Mouse (Mus musculus) heart, embryonic 14.5 days (tissue): ENCODE results near the gene Ppp1r14d. TPM values are rescaled to one million over a fixed set of nuclear protein-coding genes. Genes with fewer than 3 reads are reported as not detected.

Experiments used
- ATAC-seq: fragments of 200-750 bp; cut with Nextera tagmentation; 2 replicates; pipeline ENCODE4 v1.8.0; 2017; ENCODE audit warnings: low read depth, moderate TSS enrichment; ENCODE audit not compliant: insufficient number of reproducible peaks, insufficient read depth, low FRiP score
- H3K27ac ChIP-seq, 2 experiments: fragments of 200-500 bp in 1 of 2; fragments of 300-500 bp in 1 of 2; sonication (generic) in 1 of 2; replicated peaks in 1 of 2; 2 replicates each; pipeline ENCODE4 v1.5.1; 2012 to 2014; ENCODE audit warnings: low read depth in 2 of 2, low read length in 2 of 2, control low read depth in 1 of 2, mild to moderate bottlenecking in 1 of 2, mixed read lengths in 1 of 2; ENCODE audit not compliant: control insufficient read depth in 1 of 2, insufficient read depth in 1 of 2
- H3K27me3 ChIP-seq: fragments of 300-500 bp; sonication (generic); 2 replicates; pipeline ENCODE4 v1.6.1; 2014; ENCODE audit warnings: mild to moderate bottlenecking, low read length, control low read depth; ENCODE audit not compliant: control insufficient read depth, insufficient read depth
- H3K36me3 ChIP-seq: fragments of 300-500 bp; sonication (generic); 2 replicates; pipeline ENCODE4 v1.6.1; 2014; ENCODE audit warnings: mild to moderate bottlenecking, control low read depth, low read length, mixed read lengths; ENCODE audit not compliant: control insufficient read depth, insufficient read depth
- H3K4me1 ChIP-seq, 2 experiments: fragments of 200-500 bp in 1 of 2; fragments of 300-500 bp in 1 of 2; sonication (generic) in 1 of 2; 2 replicates each; pipeline ENCODE4 v1.6.1; 2012 to 2014; ENCODE audit warnings: low read length in 2 of 2, control low read depth in 1 of 2, mixed read lengths in 1 of 2; ENCODE audit not compliant: control insufficient read depth in 2 of 2, insufficient read depth in 2 of 2
- H3K4me2 ChIP-seq: fragments of 300-500 bp; sonication (generic); 2 replicates; pipeline ENCODE4 v1.6.1; 2014; ENCODE audit warnings: mild to moderate bottlenecking, low read length
- H3K4me3 ChIP-seq, 2 experiments: fragments of 200-500 bp in 1 of 2; fragments of 300-500 bp in 1 of 2; sonication (generic) in 1 of 2; 2 replicates each; pipeline ENCODE4 v1.5.1; 2012 to 2014; ENCODE audit warnings: low read length in 2 of 2, mild to moderate bottlenecking in 2 of 2, control low read depth in 1 of 2, low read depth in 1 of 2, moderate library complexity in 1 of 2; ENCODE audit not compliant: control insufficient read depth in 1 of 2, insufficient read depth in 1 of 2
- H3K9ac ChIP-seq: fragments of 300-500 bp; sonication (generic); 2 replicates; pipeline ENCODE4 v1.6.1; 2014; ENCODE audit warnings: mild to moderate bottlenecking, low read length
- H3K9me3 ChIP-seq: fragments of 300-500 bp; sonication (generic); 2 replicates; pipeline ENCODE4 v1.6.1; 2016; ENCODE audit warnings: low read length, control low read depth; ENCODE audit not compliant: control insufficient read depth
- WGBS: fragments of 180-500 bp; shearing (Covaris S2); extraction: QIAGEN DNeasy Blood & Tissue Kit; methylation state at CpG from one replicate; pipeline ENCODE4 v1.1.7; 2014; 5-methylcytosine and 5-hydroxymethylcytosine counted together
- polyA plus RNA-seq: library from polyadenylated mRNA; unstranded; fragments of >200 nt; fragmentation: Nextera tagmentation; extraction: Ambion mirVana; gene quantifications from 2 replicates; pipeline ENCODE4 v1.2.1, GENCODE M21; 2014

Ppp1r14d gene
- polyA plus RNA-seq, 1 experiment from 2014 or later, result not detected

- Histone ChIP-seq H3K4me1 (peaks cover 25 to 31% of the 10 kb centered on the region in 2 experiments), H3K36me3 (no peaks in the 10 kb centered on the region), H3K27me3 (peaks cover 5% of the 10 kb centered on the region; the same call in 1 of the 2 replicates), H3K4me2 (no peak overlapping the region), H3K9me3 (no peaks in the 10 kb centered on the region), H3K9ac (no peak overlapping the region), H3K27ac (no peak overlapping the region), H3K4me3 (no peak overlapping the region)
- WGBS, result 36% methylated on average over 8 of the region's 8 CpGs
- no peak for ATAC-seq
These were observed 58.1 kb downstream of the Ppp1r14d start for GRCm38 (mm10) chr2:119171574-119171973.

DNA sequence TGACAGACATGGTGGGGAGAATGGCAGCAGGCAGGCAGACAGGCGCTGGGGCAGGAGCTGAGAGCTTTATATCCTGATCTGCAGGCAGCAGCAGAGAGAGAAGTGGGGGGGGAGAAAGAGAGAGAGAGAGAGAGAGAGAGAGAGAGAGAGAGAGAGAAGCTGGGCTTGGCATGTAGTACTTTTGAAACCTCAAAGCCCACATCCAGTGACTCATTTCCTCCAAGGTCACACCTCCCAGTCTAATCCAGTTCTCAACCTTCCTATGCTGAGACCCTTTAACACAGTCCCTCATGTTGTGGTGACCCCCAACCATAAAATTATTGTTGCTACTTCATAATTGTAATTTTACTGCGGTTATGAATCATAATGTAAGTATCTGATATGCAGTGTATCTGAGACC is 59.4 kb downstream of the Ppp1r14d start:
- Histone ChIP-seq H3K27me3 (peaks cover 13% of the 10 kb centered on the region; the same call in 1 of the 2 replicates), H3K4me1 (peaks cover 25 to 32% of the 10 kb centered on the region in 2 experiments), H3K9me3 (0 out of 2 replicates have a peak, but pooled peaks cover 3% of the 10 kb centered on the region), H3K9ac (no peak overlapping the region), H3K4me3 (no peak overlapping the region), H3K36me3 (no peaks in the 10 kb centered on the region), H3K4me2 (no peak overlapping the region), H3K27ac (no peak overlapping the region)
- ATAC-seq, result no peak
- WGBS, result 74% methylated on average over 2 of the region's 2 CpGs

Other genes with a start within 250 kb of the Ppp1r14d start
- 17.7 and 17.9 TPM in 2 replicates for gene Ccdc32, start 200.5 kb downstream of the Ppp1r14d start, polyA plus RNA-seq
- 3.3 and 4.5 TPM in 2 replicates for gene Rpusd2, start 195.1 kb downstream of the Ppp1r14d start, polyA plus RNA-seq
- 25.6 and 29.5 TPM in 2 replicates for gene Knl1, start 182.8 kb downstream of the Ppp1r14d start, polyA plus RNA-seq
- 27.3 and 28.9 TPM in 2 replicates for gene Rad51, start 117.1 kb downstream of the Ppp1r14d start, polyA plus RNA-seq
- 19.4 and 23.7 TPM in 2 replicates for gene Rmdn3, start 72.9 kb downstream of the Ppp1r14d start, polyA plus RNA-seq
- 7.2 and 9.4 TPM in 2 replicates for gene Gchfr, start 62.1 kb downstream of the Ppp1r14d start, polyA plus RNA-seq
- gene Gm14137, start 55.4 kb downstream of the Ppp1r14d start, polyA plus RNA-seq, result 0.24 and 0.27 TPM in 2 replicates
- gene Zfyve19, start 21.3 kb downstream of the Ppp1r14d start, polyA plus RNA-seq, result 28.3 and 32.4 TPM in 2 replicates
- 10.8 and 12.9 TPM in 2 replicates for gene Dnajc17, start 21.1 kb downstream of the Ppp1r14d start, polyA plus RNA-seq
- gene Spint1, start 7.5 kb upstream of the Ppp1r14d start, polyA plus RNA-seq, result 0.20 and 0.38 TPM in 2 replicates
- 0.19 TPM in 1 of 2 replicates, not detected in the other for gene Rhov, start 41.4 kb upstream of the Ppp1r14d start, polyA plus RNA-seq
- 7.8 and 8.7 TPM in 2 replicates for gene Vps18, start 58.8 kb upstream of the Ppp1r14d start, polyA plus RNA-seq
- gene Dll4, start 95.9 kb upstream of the Ppp1r14d start, polyA plus RNA-seq, result 6.9 and 8.8 TPM in 2 replicates
- 0.32 and 0.67 TPM in 2 replicates for gene Chac1, start 121.3 kb upstream of the Ppp1r14d start, polyA plus RNA-seq
- 3.7 and 4.4 TPM in 2 replicates for gene Ino80, start 247.8 kb upstream of the Ppp1r14d start, polyA plus RNA-seq